Mouse (Mus musculus): ENCODE data around the gene Olfr564.

Gene Olfr564

GRCm38 (mm10) chr7:102803180-102803579 lies at the start of gene Olfr564:
Gene Olfr564, plus strand, starts transcription at chr7:102803480.
- DNase-seq (ENCODE audit: low spot score) = no peak

GRCm38 (mm10) chr7:102759266-102759665 lies 44.0 kb upstream of the Olfr564 start, which contains the start of the genes Olfr560 and Olfr78:
Gene Olfr560, minus strand, starts transcription at chr7:102759366.
Gene Olfr78, minus strand, starts transcription at chr7:102759471.
- DNase-seq (ENCODE audit: low spot score) = no peak

GRCm38 (mm10) chr7:102770921-102771320 lies 32.4 kb upstream of the Olfr564 start, which contains the start of gene Olfr561:
Gene Olfr561, plus strand, starts transcription at chr7:102771221.
- DNase-seq (ENCODE audit: low spot score) = no peak
